Mouse (Mus musculus) heart, embryonic 10.5 days (tissue): ENCODE data around the gene Ctnnd2. TPM values are rescaled to one million over a fixed set of nuclear protein-coding genes. Genes with fewer than 3 reads are reported as not detected.

Experiments
- DNase-seq: peaks from one replicate; pipeline ENCODE4 v3.0.0-alpha.2; 2017; ENCODE audit warnings: low spot score
- H3K27ac ChIP-seq: fragments of 300-500 bp; sonication (generic); 2 replicates; pipeline ENCODE4 v1.5.1; 2016; ENCODE audit warnings: mild to moderate bottlenecking
- H3K27me3 ChIP-seq: fragments of 300-500 bp; sonication (generic); 2 replicates; pipeline ENCODE4 v1.6.1; 2016; ENCODE audit warnings: mild to moderate bottlenecking; ENCODE audit not compliant: poor library complexity, insufficient read depth, severe bottlenecking
- H3K36me3 ChIP-seq: fragments of 300-500 bp; sonication (generic); 2 replicates; pipeline ENCODE4 v1.6.1; 2016; ENCODE audit warnings: mild to moderate bottlenecking, moderate library complexity
- H3K4me1 ChIP-seq: fragments of 300-500 bp; sonication (generic); 2 replicates; pipeline ENCODE4 v1.6.1; 2016; ENCODE audit warnings: mild to moderate bottlenecking
- H3K4me3 ChIP-seq: fragments of 300-500 bp; sonication (generic); 2 replicates; pipeline ENCODE4 v1.5.1; 2016; ENCODE audit warnings: mild to moderate bottlenecking, moderate library complexity
- H3K9me3 ChIP-seq: fragments of 300-500 bp; sonication (generic); 2 replicates; pipeline ENCODE4 v1.6.1; 2016; ENCODE audit warnings: mild to moderate bottlenecking, moderate library complexity
- WGBS: fragments of 180-500 bp; shearing (Covaris S2); methylation state at CpG from one replicate; pipeline ENCODE4 v1.1.7; 2016; 5-methylcytosine and 5-hydroxymethylcytosine counted together
- polyA plus RNA-seq: library from polyadenylated mRNA; unstranded; fragments of >200 nt; fragmentation: Nextera tagmentation; extraction: Ambion mirVana; gene quantifications from 2 replicates; pipeline ENCODE4 v1.2.1, GENCODE M21; 2016

Gene Ctnnd2
- polyA plus RNA-seq, 1 experiment from 2014 or later: 4.2 TPM

GRCm38 (mm10) chr15:30275721-30276120 is 103.3 kb downstream of the Ctnnd2 start:
- no peaks in the 10 kb centered on the region for H3K27me3 ChIP-seq
- no peak overlapping the region for H3K4me3 ChIP-seq
- H3K9me3 ChIP-seq: no peaks in the 10 kb centered on the region
- H3K27ac ChIP-seq: no peak overlapping the region
- no peaks in the 10 kb centered on the region for H3K4me1 ChIP-seq
- H3K36me3 ChIP-seq: no peaks in the 10 kb centered on the region
- no peak for DNase-seq
- WGBS: 86% methylated on average over 5 of the region's 5 CpGs

GRCm38 (mm10) chr15:30276691-30277090 is 104.3 kb downstream of the Ctnnd2 start:
- H3K36me3 ChIP-seq: no peaks in the 10 kb centered on the region
- H3K27me3 ChIP-seq: no peaks in the 10 kb centered on the region
- no peaks in the 10 kb centered on the region for H3K4me1 ChIP-seq
- WGBS: 69% methylated on average over 4 of the region's 4 CpGs
- H3K27ac ChIP-seq: no peak overlapping the region
- no peak overlapping the region for H3K4me3 ChIP-seq
- no peaks in the 10 kb centered on the region for H3K9me3 ChIP-seq
- no peak for DNase-seq

DNA sequence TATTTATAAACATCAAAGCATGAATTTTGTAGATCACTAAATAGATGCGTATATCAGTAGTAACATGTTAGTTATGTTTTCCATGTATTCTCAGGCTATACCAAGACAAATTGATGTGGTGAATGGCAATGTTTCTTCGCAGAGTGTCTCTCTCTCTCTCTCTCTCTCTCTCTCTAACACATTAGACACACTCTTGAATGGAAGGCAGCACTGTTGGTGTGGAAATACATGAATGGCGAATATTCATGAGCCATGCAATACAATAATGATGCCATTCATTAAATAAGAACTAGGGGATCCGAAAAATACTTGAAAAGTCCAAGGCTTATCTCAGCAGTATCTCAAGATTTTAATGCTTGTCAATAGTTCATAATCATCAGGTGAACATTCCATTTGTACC is 106.2 kb downstream of the Ctnnd2 start:
- Histone ChIP-seq H3K9me3 (no peaks in the 10 kb centered on the region), H3K4me1 (no peaks in the 10 kb centered on the region), H3K27ac (no peak overlapping the region), H3K4me3 (no peak overlapping the region), H3K27me3 (no peaks in the 10 kb centered on the region), H3K36me3 (no peaks in the 10 kb centered on the region)
- DNase-seq: no peak
- 83% methylated on average over 4 of the region's 4 CpGs for WGBS

- no peak for DNase-seq
- H3K36me3 ChIP-seq: no peaks in the 10 kb centered on the region
- no peaks in the 10 kb centered on the region for H3K4me1 ChIP-seq
- H3K9me3 ChIP-seq: no peaks in the 10 kb centered on the region
- no peak overlapping the region for H3K4me3 ChIP-seq
- WGBS: 83% methylated on average over 15 of the region's 15 CpGs
- H3K27ac ChIP-seq: no peak overlapping the region
- H3K27me3 ChIP-seq: no peaks in the 10 kb centered on the region
Measured at GRCm38 (mm10) chr15:30285572-30286244, 113.3 kb downstream of the Ctnnd2 start.

DNA sequence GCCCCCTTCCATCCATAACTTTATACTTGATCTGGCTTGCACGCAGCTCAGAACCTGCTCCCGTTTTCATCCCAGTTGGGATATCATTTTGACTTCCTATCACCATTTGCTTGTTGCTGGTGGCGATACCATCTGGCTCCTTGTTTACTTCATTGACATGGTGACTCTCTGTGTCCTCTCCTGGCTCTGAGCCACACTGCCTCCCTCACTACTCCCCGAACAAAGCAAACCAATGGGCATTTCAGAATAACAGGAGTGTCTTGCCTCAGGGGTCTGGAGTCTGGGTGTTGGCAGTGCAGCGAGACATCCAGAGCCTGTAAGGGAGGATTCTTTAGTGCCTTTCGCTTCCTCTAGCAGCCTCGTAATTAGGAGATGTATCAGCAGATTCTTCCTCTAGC is 113.9 kb downstream of the Ctnnd2 start:
- 83% methylated on average over 7 of the region's 7 CpGs for WGBS
- Histone ChIP-seq H3K4me3 (no peak overlapping the region), H3K4me1 (no peaks in the 10 kb centered on the region), H3K9me3 (no peaks in the 10 kb centered on the region), H3K27me3 (no peaks in the 10 kb centered on the region), H3K27ac (no peak overlapping the region), H3K36me3 (no peaks in the 10 kb centered on the region)
- no peak for DNase-seq

DNA sequence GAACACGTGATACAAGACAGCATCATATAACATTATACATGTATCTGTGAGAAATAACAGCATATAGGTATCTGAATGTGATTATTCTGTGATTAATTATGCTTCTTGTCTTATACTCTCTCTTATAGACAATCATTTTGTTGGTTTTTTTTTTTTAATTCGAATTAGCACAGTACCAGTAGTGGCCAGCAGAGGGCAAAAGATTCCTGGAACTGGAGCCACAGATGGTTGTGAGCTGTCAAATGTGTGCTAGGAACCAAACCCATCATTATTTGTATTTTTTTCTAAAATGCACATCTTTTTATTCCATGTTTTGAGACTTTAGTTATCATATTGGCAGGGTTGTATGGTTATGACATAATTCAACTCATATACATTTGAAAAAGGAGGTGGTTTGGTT is 130.4 kb downstream of the Ctnnd2 start:
- Histone ChIP-seq H3K27me3 (no peaks in the 10 kb centered on the region), H3K4me3 (no peak overlapping the region), H3K27ac (no peak overlapping the region), H3K9me3 (peaks cover 4% of the 10 kb centered on the region; the same call in 1 of the 2 replicates), H3K4me1 (no peaks in the 10 kb centered on the region), H3K36me3 (no peaks in the 10 kb centered on the region)
- DNase-seq: no peak
- WGBS: 60% methylated on average over 2 of the region's 2 CpGs

DNA sequence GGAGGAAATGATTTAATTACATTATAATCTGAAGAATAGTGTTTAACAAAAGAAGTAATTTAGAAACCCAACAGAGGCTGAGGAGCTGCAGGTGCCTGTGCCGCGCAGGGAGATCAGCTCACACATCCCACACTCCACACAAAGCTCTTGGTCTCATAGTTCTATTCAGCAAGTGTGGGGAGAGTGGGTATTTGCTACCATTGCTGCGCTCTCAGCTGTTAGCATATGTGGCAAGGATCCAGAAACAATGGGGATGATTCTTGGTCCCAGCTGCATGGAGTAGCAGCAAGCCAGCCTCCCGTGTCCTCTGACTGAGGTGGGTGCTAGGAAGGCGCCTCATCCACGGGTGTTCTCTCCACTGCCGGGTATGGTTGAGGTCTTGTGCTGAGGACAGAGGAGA is 134.0 kb downstream of the Ctnnd2 start:
- Histone ChIP-seq H3K27ac (no peak overlapping the region), H3K27me3 (no peaks in the 10 kb centered on the region), H3K36me3 (no peaks in the 10 kb centered on the region), H3K9me3 (no peaks in the 10 kb centered on the region), H3K4me1 (no peaks in the 10 kb centered on the region), H3K4me3 (no peak overlapping the region)
- DNase-seq: no peak
- 83% methylated on average over 7 of the region's 7 CpGs for WGBS

GRCm38 (mm10) chr15:30322543-30322942 is 150.2 kb downstream of the Ctnnd2 start:
- Histone ChIP-seq H3K4me3 (no peak overlapping the region), H3K4me1 (no peaks in the 10 kb centered on the region), H3K27ac (no peak overlapping the region), H3K36me3 (no peaks in the 10 kb centered on the region), H3K9me3 (no peaks in the 10 kb centered on the region), H3K27me3 (no peaks in the 10 kb centered on the region)
- DNase-seq: no peak
- WGBS: 45% methylated on average over 2 of the region's 2 CpGs

DNA sequence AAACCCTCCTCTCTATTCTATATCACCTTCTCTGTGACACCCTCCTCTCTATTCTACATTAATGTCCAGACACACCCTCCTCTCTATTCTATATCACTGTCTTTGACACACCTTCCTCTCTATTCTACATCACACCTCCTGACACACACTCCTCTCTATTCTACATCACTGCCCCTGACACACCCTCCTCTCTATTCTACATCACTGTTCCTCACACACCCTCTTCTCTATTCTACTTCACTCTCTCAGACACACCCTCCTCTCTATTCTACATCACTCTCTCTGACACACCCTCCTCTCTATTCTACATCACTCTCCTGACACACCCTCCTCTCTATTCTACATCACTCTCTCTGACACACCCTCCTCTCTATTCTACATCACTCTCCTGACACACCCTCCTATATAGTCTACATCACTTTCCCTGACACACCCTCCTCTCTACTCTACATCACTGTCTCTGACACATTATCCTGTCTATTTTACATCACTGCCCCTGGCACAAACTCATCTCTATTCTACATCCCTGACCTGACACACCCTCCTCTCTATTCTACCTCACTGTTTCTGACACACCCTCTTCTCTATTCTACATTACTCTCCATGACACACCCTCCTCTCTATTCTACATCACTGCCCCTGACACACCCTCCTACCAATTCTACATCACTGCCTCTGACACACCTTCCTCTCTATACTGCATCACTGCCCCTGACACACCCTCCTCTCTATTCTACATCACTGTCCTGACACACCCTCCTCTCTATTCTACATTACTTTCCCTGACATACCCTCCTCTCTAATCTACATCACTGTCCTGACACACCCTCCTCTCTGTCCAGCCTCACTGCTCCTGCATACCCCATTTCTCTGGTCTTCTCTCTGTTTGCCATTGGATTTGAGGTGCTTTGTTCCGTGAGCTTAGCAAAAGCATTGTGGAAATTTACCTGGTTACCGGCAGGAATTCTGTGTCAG is 161.2 kb downstream of the Ctnnd2 start:
- peaks cover 2% of the 10 kb centered on the region for H3K4me1 ChIP-seq
- no peaks in the 10 kb centered on the region for H3K9me3 ChIP-seq
- DNase-seq: no peak
- H3K36me3 ChIP-seq: no peaks in the 10 kb centered on the region
- no peak overlapping the region for H3K4me3 ChIP-seq
- WGBS: 42% methylated on average over 2 of the region's 2 CpGs
- no peaks in the 10 kb centered on the region for H3K27me3 ChIP-seq
- no peak overlapping the region for H3K27ac ChIP-seq

DNA sequence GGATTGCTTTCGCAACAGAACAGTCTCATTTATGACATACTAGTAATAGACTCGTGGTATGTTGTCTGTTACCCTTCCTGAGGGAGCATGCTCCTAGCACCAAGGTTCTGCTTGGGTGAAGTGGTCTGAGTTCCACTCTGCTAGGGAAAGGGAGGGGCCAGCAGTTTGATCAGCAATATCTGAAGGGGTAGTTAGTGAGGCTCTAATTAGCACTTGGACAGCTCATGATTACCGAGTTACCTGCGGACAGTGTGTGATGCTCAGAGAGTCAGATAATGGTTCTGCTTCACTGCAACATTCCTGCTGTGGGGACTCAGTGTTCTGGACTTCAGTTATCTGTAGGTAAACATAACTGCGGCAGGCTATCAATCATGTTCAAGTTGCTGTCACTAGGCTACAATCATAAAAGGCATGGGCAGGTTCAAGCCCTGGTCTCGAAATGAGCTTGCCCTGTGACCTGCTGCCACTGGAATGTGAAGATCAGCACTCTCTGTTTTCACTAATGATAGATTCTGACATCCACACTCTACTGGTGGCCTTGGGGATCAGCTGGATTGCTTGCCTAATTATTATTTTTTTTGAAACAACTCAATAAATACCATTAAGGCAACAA is 166.3 kb downstream of the Ctnnd2 start:
- Histone ChIP-seq H3K36me3 (no peaks in the 10 kb centered on the region), H3K4me3 (no peak overlapping the region), H3K4me1 (peaks cover 5% of the 10 kb centered on the region), H3K27ac (no peak overlapping the region), H3K9me3 (no peaks in the 10 kb centered on the region), H3K27me3 (no peaks in the 10 kb centered on the region)
- DNase-seq: peak; percentile 75
- 43% methylated on average over 6 of the region's 6 CpGs for WGBS

GRCm38 (mm10) chr15:30345754-30346153 is 173.4 kb downstream of the Ctnnd2 start:
- WGBS: 86% methylated on average over 5 of the region's 5 CpGs
- DNase-seq: no peak
- no peaks in the 10 kb centered on the region for H3K27me3 ChIP-seq

GRCm38 (mm10) chr15:30364491-30364890 is 192.1 kb downstream of the Ctnnd2 start:
- Histone ChIP-seq H3K27me3 (no peaks in the 10 kb centered on the region), H3K4me3 (no peak overlapping the region), H3K36me3 (no peaks in the 10 kb centered on the region), H3K9me3 (no peaks in the 10 kb centered on the region), H3K27ac (no peak overlapping the region), H3K4me1 (no peaks in the 10 kb centered on the region)
- WGBS: 97% methylated on average over 1 of the region's 1 CpGs
- no peak for DNase-seq

More at GRCm38 (mm10) chr15:30345754-30346153, 173.4 kb downstream of the Ctnnd2 start:
- no peaks in the 10 kb centered on the region for H3K4me1 ChIP-seq
- H3K27ac ChIP-seq: no peak overlapping the region
- no peaks in the 10 kb centered on the region for H3K9me3 ChIP-seq
- H3K36me3 ChIP-seq: no peaks in the 10 kb centered on the region
- H3K4me3 ChIP-seq: no peak overlapping the region

DNA sequence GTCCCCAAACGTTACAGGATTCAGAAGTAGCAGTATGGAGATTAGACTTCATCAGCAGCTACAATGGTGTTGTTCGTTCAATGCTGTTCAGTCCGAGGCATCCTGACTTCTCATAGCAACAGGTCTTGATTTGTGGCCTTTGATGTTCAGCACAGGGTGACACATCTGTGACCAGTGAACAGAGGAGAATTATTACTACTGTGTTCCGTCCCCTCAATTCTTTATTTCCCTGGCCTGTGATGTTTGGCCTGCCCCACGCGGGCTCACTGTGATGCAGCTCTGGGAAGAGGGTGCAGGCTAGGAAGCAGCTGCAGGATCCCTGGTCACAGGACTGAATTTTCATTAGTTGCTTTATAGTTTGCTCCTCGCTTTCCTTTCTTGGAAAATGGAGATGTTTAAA is 197.6 kb downstream of the Ctnnd2 start:
- 78% methylated on average over 7 of the region's 7 CpGs for WGBS
- H3K27me3 ChIP-seq: no peaks in the 10 kb centered on the region
- no peak overlapping the region for H3K27ac ChIP-seq
- DNase-seq: no peak
- H3K4me3 ChIP-seq: no peak overlapping the region
- H3K9me3 ChIP-seq: no peaks in the 10 kb centered on the region
- no peaks in the 10 kb centered on the region for H3K36me3 ChIP-seq
- H3K4me1 ChIP-seq: no peaks in the 10 kb centered on the region
